Mouse (Mus musculus) heart, adult 9 months (tissue): Measurements from ENCODE around the gene Map6.

Source experiments
- DNase-seq, 2 experiments: peaks; one replicate each; pipeline ENCODE4 v3.0.0; 2022; ENCODE audit warnings: low spot score in 2 of 2

Map6 gene

GRCm38 (mm10) chr7:99313253-99313652 is 46.0 kb downstream of the Map6 start:
- no peak for DNase-seq

- no peak for DNase-seq
Observed at GRCm38 (mm10) chr7:99314565-99314964, 47.3 kb downstream of the Map6 start.

GRCm38 (mm10) chr7:99316207-99316606 is 49.0 kb downstream of the Map6 start:
- no peak for DNase-seq

- DNase-seq = no peak
Observed at GRCm38 (mm10) chr7:99317475-99317874, 50.2 kb downstream of the Map6 start.

GRCm38 (mm10) chr7:99320524-99320923 is 53.3 kb downstream of the Map6 start:
- no peak for DNase-seq

GRCm38 (mm10) chr7:99322691-99323320 is 55.6 kb downstream of the Map6 start:
- peak; percentile 34 to 61 for DNase-seq

- no peak for DNase-seq
Observed at GRCm38 (mm10) chr7:99323321-99323700, 56.1 kb downstream of the Map6 start.

- DNase-seq = no peak
Observed at GRCm38 (mm10) chr7:99324810-99325209, 57.6 kb downstream of the Map6 start.

- DNase-seq = no peak
Observed at GRCm38 (mm10) chr7:99326128-99326527, 58.9 kb downstream of the Map6 start.

GRCm38 (mm10) chr7:99328847-99329246 is 61.6 kb downstream of the Map6 start:
- DNase-seq = no peak

GRCm38 (mm10) chr7:99330012-99330411 is 62.8 kb downstream of the Map6 start:
- DNase-seq = no peak

GRCm38 (mm10) chr7:99332774-99333480 is 65.7 kb downstream of the Map6 start:
- DNase-seq = peak; percentile 61 to 83

- no peak for DNase-seq
Observed at GRCm38 (mm10) chr7:99340736-99341135, 73.5 kb downstream of the Map6 start.

- no peak for DNase-seq
Observed at GRCm38 (mm10) chr7:99343577-99343976, 76.3 kb downstream of the Map6 start.

GRCm38 (mm10) chr7:99347268-99347667 is 80.0 kb downstream of the Map6 start:
- DNase-seq = no peak

- DNase-seq = no peak
Observed at GRCm38 (mm10) chr7:99348883-99349282, 81.6 kb downstream of the Map6 start.

- peak in 1 of 2 experiments; percentile 20 for DNase-seq
Observed at GRCm38 (mm10) chr7:99349782-99350720, 82.8 kb downstream of the Map6 start.

- DNase-seq = peak; percentile 57 to 65
Observed at GRCm38 (mm10) chr7:99351104-99351801, 84.0 kb downstream of the Map6 start.

GRCm38 (mm10) chr7:99351802-99352517 is 84.7 kb downstream of the Map6 start:
- DNase-seq = peak; percentile 57 to 70

- DNase-seq = peak; percentile 95 to 96
Observed at GRCm38 (mm10) chr7:99352526-99353400, 85.5 kb downstream of the Map6 start, which contains the start of gene Serpinh1. Serpinh1 (minus strand) TSS chr7:99353239.
